Mouse (Mus musculus): ENCODE measurements around the gene Mxra7. TPM values are rescaled to one million over a fixed set of nuclear protein-coding genes. Genes with fewer than 3 reads are reported as not detected.
"Not testable (repeated sequence)": the region's sequence is repeated elsewhere in the genome, so short reads cannot be mapped to it uniquely, and the experiment has no call there.

Gene Mxra7
- polyA plus RNA-seq, 1 experiment from 2014 or later = 2.5 TPM

DNA sequence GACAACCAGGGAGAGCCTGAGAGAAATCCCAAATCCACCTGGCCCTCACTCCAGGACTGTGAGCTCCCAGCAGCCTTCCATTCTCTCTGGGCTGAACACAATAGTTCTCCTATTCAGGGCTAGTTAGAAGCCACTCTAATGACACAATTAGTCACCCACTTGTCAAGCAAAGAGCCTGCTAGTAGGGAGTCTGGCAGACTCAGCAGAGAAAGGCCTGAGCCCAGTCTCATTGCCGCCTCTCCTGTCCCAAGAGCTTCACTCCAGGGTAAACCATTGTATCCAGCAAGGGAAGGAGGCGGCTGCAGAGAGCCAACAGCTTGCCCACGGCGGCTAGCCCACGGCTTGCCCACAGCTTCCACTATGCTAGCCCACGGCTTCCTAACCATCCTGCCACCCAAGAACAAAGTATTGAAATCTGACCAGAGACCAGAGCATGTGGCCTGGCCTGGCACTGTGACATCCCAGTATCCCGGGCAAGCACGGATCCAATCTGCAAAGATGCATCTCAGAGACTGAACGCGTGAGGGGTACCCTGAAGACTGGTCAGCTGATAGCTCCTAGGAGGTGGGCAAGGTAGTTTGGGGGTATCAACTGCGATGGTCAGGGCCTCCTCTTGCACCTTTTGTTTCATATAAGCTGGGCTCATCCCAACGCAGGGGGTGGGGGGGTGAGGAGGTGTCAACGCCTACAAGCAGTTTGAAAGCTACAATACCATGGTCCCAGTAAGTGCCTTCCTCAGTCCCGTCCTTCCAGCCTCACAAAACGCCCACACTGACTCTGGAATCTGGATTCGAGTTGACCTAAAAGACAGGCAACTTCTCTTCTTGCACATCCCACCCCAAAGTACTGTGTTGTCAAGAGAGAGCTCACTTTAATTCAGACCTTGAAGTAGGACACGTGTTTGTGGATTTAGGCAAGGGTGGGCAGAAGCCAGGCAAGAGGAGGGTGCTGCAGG is 1.0 kb downstream of the Mxra7 start:
- H3K27ac ChIP-seq = no peak overlapping the region
- no peak for ATAC-seq (ENCODE audit: low read depth)
- 51% methylated on average over 17 of the region's 17 CpGs for WGBS (ENCODE audit: insufficient replicate concordance)

DNA sequence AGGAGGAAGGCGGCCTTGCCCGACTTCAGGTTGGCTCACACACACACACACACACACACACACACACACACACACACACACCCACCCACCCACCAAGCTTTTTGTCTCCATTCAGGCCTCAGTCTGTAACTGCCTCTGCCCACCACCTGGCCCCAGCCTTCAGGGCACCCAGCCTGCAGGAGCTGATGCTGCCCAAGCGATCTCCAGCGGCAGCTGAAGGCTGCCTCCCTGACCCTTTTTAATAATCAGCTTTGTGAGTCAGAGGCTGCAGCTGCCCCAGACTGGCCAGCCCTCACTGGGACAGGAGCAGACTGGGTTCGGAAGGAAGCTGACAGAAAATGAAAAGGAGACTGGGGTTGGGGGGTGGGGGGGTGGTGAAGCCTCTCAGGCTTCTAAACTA is 2.6 kb downstream of the Mxra7 start:
- Histone ChIP-seq H3K4me1 (replicated peaks) (peaks cover 19% of the 10 kb centered on the region), H3K9me3 (replicated peaks) (no peaks in the 10 kb centered on the region), H3K4me2 (no peak overlapping the region), H3K36me3 (no peaks in the 10 kb centered on the region), H3K9ac (no peak overlapping the region), H3K27ac (peak overlapping the region; percentile 34), H3K27me3 (peaks cover 32% of the 10 kb centered on the region), H3K4me3 (replicated peaks) (no peak overlapping the region)
- DNase-seq (no peak), ATAC-seq (ENCODE audit: low read depth) (no peak)
- WGBS (ENCODE audit: insufficient replicate concordance) = 52% methylated on average over 5 of the region's 5 CpGs

More for the DNA sequence above, 1.0 kb downstream of the Mxra7 start:
- no peaks in the 10 kb centered on the region for H3K9me3 ChIP-seq (replicated peaks)
- H3K9ac ChIP-seq = 0 out of 2 replicates have a peak overlapping the region, but pooled peaks have one; percentile 73
- no peaks in the 10 kb centered on the region for H3K36me3 ChIP-seq
- peaks cover 32% of the 10 kb centered on the region for H3K27me3 ChIP-seq
- no peak for DNase-seq
- H3K4me1 ChIP-seq (replicated peaks) = peaks cover 19% of the 10 kb centered on the region
- peak overlapping the region; percentile 82 for H3K4me2 ChIP-seq
- peak overlapping the region; percentile 63 for H3K4me3 ChIP-seq (replicated peaks)

- not testable (repeated sequence) for H3K9me3 ChIP-seq (replicated peaks); H3K36me3 ChIP-seq; H3K9ac ChIP-seq; H3K4me2 ChIP-seq; DNase-seq; H3K27ac ChIP-seq; H3K4me3 ChIP-seq (replicated peaks); ATAC-seq (ENCODE audit: low read depth)
- Histone ChIP-seq H3K27me3 (peaks cover 32% of the 10 kb centered on the region), H3K4me1 (replicated peaks) (peaks cover 19% of the 10 kb centered on the region)
- whole genome bisulfite sequencing (ENCODE audit: insufficient replicate concordance) = 81% methylated on average over 10 of the region's 10 CpGs
Observed at GRCm38 (mm10) chr11:116823885-116824284, 4.0 kb downstream of the Mxra7 start.

DNA sequence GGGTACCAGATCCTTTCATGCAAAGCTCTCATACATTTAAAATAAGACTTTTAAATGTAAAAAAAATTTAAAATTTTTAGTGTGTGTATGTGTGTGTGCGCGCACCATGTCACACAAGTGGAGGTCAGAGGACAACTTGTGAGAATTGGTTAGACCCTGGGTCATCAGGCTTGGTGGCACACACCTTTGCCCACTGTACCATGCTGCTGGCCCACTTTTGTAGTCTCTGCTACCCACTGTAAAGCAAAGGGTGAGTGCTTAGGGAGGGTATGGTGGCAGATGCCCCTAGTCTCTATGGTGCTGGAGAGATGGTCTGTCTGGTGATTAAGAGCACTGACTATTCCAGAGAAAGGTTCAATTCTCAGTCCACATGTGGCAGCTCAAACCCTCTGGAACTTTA is 4.6 kb downstream of the Mxra7 start:
- H3K4me3 ChIP-seq (replicated peaks) = no peak overlapping the region
- H3K27me3 ChIP-seq = peaks cover 30% of the 10 kb centered on the region
- peaks cover 15% of the 10 kb centered on the region for H3K4me1 ChIP-seq (replicated peaks)
- DNase-seq (no peak), ATAC-seq (ENCODE audit: low read depth) (no peak)
- no peaks in the 10 kb centered on the region for H3K9me3 ChIP-seq (replicated peaks)
- H3K27ac ChIP-seq = no peak overlapping the region
- H3K36me3 ChIP-seq = no peaks in the 10 kb centered on the region
- 93% methylated on average over 2 of the region's 2 CpGs for WGBS (ENCODE audit: insufficient replicate concordance)
- no peak overlapping the region for H3K4me2 ChIP-seq
- no peak overlapping the region for H3K9ac ChIP-seq

GRCm38 (mm10) chr11:116822626-116823025 is 5.2 kb downstream of the Mxra7 start:
- DNase-seq (no peak), ATAC-seq (ENCODE audit: low read depth) (no peak)
- peaks cover 9% of the 10 kb centered on the region for H3K4me1 ChIP-seq (replicated peaks)
- H3K9me3 ChIP-seq (replicated peaks) = no peaks in the 10 kb centered on the region
- peaks cover 23% of the 10 kb centered on the region for H3K27me3 ChIP-seq
- H3K36me3 ChIP-seq = no peaks in the 10 kb centered on the region
- WGBS (ENCODE audit: insufficient replicate concordance) = 82% methylated on average over 10 of the region's 10 CpGs
- H3K27ac ChIP-seq = no peak overlapping the region
- no peak overlapping the region for H3K4me2 ChIP-seq
- H3K9ac ChIP-seq = no peak overlapping the region
- no peak overlapping the region for H3K4me3 ChIP-seq (replicated peaks)

GRCm38 (mm10) chr11:116822215-116822614 is 5.6 kb downstream of the Mxra7 start:
- ATAC-seq (ENCODE audit: low read depth) (no peak), DNase-seq (no peak)
- H3K9ac ChIP-seq = no peak overlapping the region
- 70% methylated on average over 10 of the region's 10 CpGs for WGBS (ENCODE audit: insufficient replicate concordance)
- H3K4me2 ChIP-seq = no peak overlapping the region
- no peak overlapping the region for H3K27ac ChIP-seq
- H3K4me3 ChIP-seq (replicated peaks) = no peak overlapping the region
- no peaks in the 10 kb centered on the region for H3K9me3 ChIP-seq (replicated peaks)
- no peaks in the 10 kb centered on the region for H3K36me3 ChIP-seq
- H3K4me1 ChIP-seq (replicated peaks) = peaks cover 5% of the 10 kb centered on the region; the same call in 1 of the 2 replicates
- peaks cover 19% of the 10 kb centered on the region for H3K27me3 ChIP-seq

- H3K9ac ChIP-seq = no peak overlapping the region
- no peaks in the 10 kb centered on the region for H3K9me3 ChIP-seq (replicated peaks)
- DNase-seq = no peak
- H3K4me3 ChIP-seq (replicated peaks) = no peak overlapping the region
- H3K27me3 ChIP-seq = peaks cover 10% of the 10 kb centered on the region
- 47% methylated on average over 13 of the region's 13 CpGs for WGBS (ENCODE audit: insufficient replicate concordance)
- H3K4me2 ChIP-seq = no peak overlapping the region
- no peak for ATAC-seq (ENCODE audit: low read depth)
- no peaks in the 10 kb centered on the region for H3K36me3 ChIP-seq
- peaks cover 3% of the 10 kb centered on the region; the same call in 1 of the 2 replicates for H3K4me1 ChIP-seq (replicated peaks)
- no peak overlapping the region for H3K27ac ChIP-seq
Observed at GRCm38 (mm10) chr11:116821057-116821940, 6.5 kb downstream of the Mxra7 start.

DNA sequence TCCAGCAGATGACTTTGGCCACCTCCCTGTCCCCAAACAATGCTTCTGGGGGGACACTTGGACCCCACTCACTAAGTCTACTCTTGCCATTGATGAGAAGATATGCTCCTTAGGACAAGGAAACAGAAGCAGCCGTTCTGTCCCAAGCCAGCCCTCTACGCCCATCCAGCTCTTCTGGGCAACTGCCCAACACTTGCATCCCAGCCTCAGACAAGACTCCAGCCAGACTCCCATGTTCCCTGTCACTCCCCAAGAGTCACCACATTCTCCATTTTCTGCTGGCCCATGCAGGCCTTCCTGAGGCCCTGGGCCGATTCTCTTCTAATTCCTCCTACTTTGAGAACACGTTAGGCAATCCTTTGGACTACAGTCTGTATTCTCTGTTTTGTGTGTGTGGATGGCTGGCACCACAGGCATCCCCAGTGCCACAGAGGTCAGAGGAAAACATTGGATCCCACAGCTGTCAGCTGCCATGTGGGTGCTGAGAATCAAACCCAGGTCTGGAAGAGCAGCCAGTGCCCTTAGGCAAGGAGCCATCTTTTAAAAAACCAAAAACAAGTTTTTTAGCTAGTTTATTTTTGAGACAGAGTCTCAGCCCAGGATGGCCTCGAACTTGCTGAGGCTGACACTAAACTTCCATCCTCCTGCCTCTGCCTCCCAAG is 7.8 kb downstream of the Mxra7 start:
- Histone ChIP-seq H3K4me2 (no peak overlapping the region), H3K27ac (no peak overlapping the region), H3K4me1 (replicated peaks) (peaks cover 3% of the 10 kb centered on the region), H3K9ac (no peak overlapping the region), H3K27me3 (no peaks in the 10 kb centered on the region), H3K9me3 (replicated peaks) (no peaks in the 10 kb centered on the region), H3K4me3 (replicated peaks) (no peak overlapping the region), H3K36me3 (no peaks in the 10 kb centered on the region)
- no peak for ATAC-seq (ENCODE audit: low read depth)
- DNase-seq = no peak
- 61% methylated on average over 5 of the region's 5 CpGs for whole genome bisulfite sequencing (ENCODE audit: insufficient replicate concordance)

DNA sequence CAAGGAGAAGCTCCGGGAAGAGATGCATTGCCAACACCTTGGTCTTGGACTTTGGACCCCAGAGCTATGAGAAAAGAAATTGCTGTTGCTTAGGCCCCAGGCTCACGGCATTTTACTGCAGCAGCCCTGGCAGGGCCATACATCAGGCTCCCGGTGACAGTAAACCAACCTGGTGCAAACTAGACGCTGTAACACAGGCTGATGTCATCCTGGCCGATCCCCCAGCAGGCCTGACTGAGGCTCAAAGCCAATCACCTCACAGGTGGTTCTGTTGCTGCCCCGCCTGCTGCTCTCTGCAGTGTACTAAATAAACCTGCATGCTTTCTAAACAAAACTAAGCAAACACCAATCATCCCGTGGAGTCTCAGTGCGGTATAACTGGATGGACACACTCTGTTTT is 9.1 kb downstream of the Mxra7 start:
- H3K27me3 ChIP-seq = no peaks in the 10 kb centered on the region; the same call in 1 of the 2 replicates
- no peaks in the 10 kb centered on the region for H3K9me3 ChIP-seq (replicated peaks)
- no peak for ATAC-seq (ENCODE audit: low read depth)
- no peak overlapping the region for H3K4me2 ChIP-seq
- H3K27ac ChIP-seq = no peak overlapping the region
- H3K4me1 ChIP-seq (replicated peaks) = peaks cover 11% of the 10 kb centered on the region
- H3K36me3 ChIP-seq = no peaks in the 10 kb centered on the region
- no peak for DNase-seq
- 54% methylated on average over 8 of the region's 8 CpGs for WGBS (ENCODE audit: insufficient replicate concordance)
- H3K4me3 ChIP-seq (replicated peaks) = no peak overlapping the region
- H3K9ac ChIP-seq = no peak overlapping the region

GRCm38 (mm10) chr11:116817567-116817966 is 10.3 kb downstream of the Mxra7 start:
- WGBS (ENCODE audit: insufficient replicate concordance) = 76% methylated on average over 5 of the region's 5 CpGs
- Histone ChIP-seq H3K4me2 (no peak overlapping the region), H3K9me3 (replicated peaks) (no peaks in the 10 kb centered on the region), H3K4me3 (replicated peaks) (no peak overlapping the region), H3K27me3 (peaks cover 2% of the 10 kb centered on the region; the same call in 1 of the 2 replicates), H3K27ac (no peak overlapping the region), H3K9ac (no peak overlapping the region), H3K36me3 (no peaks in the 10 kb centered on the region), H3K4me1 (replicated peaks) (peaks cover 11% of the 10 kb centered on the region)
- DNase-seq = no peak
- ATAC-seq (ENCODE audit: low read depth) = no peak

DNA sequence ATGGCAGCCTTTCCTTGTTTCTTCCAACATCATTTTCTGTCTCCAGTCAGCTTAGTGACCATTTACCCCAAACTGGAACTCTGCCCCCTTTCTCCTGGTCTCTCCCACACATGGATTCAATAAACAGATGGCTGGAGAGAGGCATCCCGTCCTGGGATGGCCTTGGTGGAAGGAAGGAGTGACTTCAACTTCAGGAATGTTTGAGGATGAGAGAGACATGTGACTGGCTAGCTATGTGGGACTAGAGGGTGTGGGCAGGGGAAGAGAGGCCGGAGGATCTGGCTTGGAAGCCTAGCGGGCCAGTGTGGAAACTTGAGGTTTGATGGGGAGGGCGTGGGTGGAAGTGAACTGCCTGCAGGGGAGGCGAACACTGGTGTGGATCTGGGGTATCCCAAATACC is 11.1 kb downstream of the Mxra7 start:
- 71% methylated on average over 5 of the region's 5 CpGs for WGBS (ENCODE audit: insufficient replicate concordance)
- no peak for ATAC-seq (ENCODE audit: low read depth)
- no peaks in the 10 kb centered on the region for H3K9me3 ChIP-seq (replicated peaks)
- H3K36me3 ChIP-seq = no peaks in the 10 kb centered on the region
- H3K4me1 ChIP-seq (replicated peaks) = peaks cover 11% of the 10 kb centered on the region
- H3K4me3 ChIP-seq (replicated peaks) = no peak overlapping the region
- no peak for DNase-seq
- no peak overlapping the region for H3K9ac ChIP-seq
- H3K27ac ChIP-seq = no peak overlapping the region
- no peak overlapping the region for H3K4me2 ChIP-seq
- peaks cover 2% of the 10 kb centered on the region; the same call in 1 of the 2 replicates for H3K27me3 ChIP-seq

Data from liver, embryonic 13.5 days (tissue).